Mouse (Mus musculus): ENCODE data around the gene Atoh1. TPM values are rescaled to one million over a fixed set of nuclear protein-coding genes. Genes with fewer than 3 reads are reported as not detected.

Atoh1 gene
- total and polyA plus RNA-seq, 3 experiments, result not detected

- Histone ChIP-seq H3K36me3 (replicated peaks in 1 of 2; ENCODE audit: control insufficient read depth in 1 of 2, insufficient read depth in 1 of 2, low read length in 1 of 2) (no peaks in the 10 kb centered on the region), H3K27me3 (replicated peaks) (no peaks in the 10 kb centered on the region), H3K4me2 (ENCODE audit: insufficient read depth, low read depth, poor library complexity, severe bottlenecking) (no peak overlapping the region), H3K9me3 (replicated peaks; ENCODE audit: low read length) (peaks cover 69% of the 10 kb centered on the region), H3K4me1 (ENCODE audit: control insufficient read depth in 1 of 2, insufficient read depth in 2 of 2) (no peaks in the 10 kb centered on the region), H3K4me3 (replicated peaks in 1 of 3; ENCODE audit: low read depth in 2 of 3, low read length in 2 of 3, poor library complexity in 1 of 3) (no peak overlapping the region), H3K79me2 (replicated peaks; ENCODE audit: control insufficient read depth, extremely low read depth, insufficient read depth, poor library complexity, severe bottlenecking) (no peaks in the 10 kb centered on the region), H3K27ac (ENCODE audit: insufficient read depth, low read depth) (no peak overlapping the region), H3K9ac (ENCODE audit: insufficient read depth, low read depth) (no peak overlapping the region)
- DNase-seq (ENCODE audit: extremely low read depth), result no peak
- in situ Hi-C loops (cut with MboI; ENCODE audit: low pct_ligation_motif_present, low pct_unique_long_range_greater_than_20kb, low sequenced_read_pairs) (no loop called here), dilution Hi-C loops (cut with MboI; ENCODE audit: extremely low pct_ligation_motif_present, extremely low pct_unique_long_range_greater_than_20kb, low sequenced_read_pairs) (no loop called here)
- TF ChIP-seq SIN3A (IDR thresholded peaks at IDR 0.05; ENCODE audit: low read length), result no peak
- TF ChIP-seq GABPA (IDR thresholded peaks at IDR 0.05; ENCODE audit: insufficient replicate concordance, low read depth, low read length), result no peak
- TF ChIP-seq JUND (conservative IDR thresholded peaks at IDR 0.05; ENCODE audit: low read depth, low read length), result no peak
- TF ChIP-seq USF1 (IDR thresholded peaks at IDR 0.05; ENCODE audit: low read depth, low read length), result no peak
- no peak for TF ChIP-seq RAD21 (IDR thresholded peaks at IDR 0.05; ENCODE audit: low read depth, low read length)
- no peak for TF ChIP-seq TCF12 (IDR thresholded peaks at IDR 0.05; ENCODE audit: low read depth, low read length)
- TF ChIP-seq ZKSCAN1 (IDR thresholded peaks at IDR 0.05; ENCODE audit: borderline replicate concordance, low read depth, low read length), result no peak
- no peak for TF ChIP-seq POLR2AphosphoS2 (IDR thresholded peaks at IDR 0.05; ENCODE audit: low read depth, low read length)
- no peak for TF ChIP-seq BHLHE40 (IDR thresholded peaks at IDR 0.05; ENCODE audit: low read depth, low read length)
These were observed 2.8 kb downstream of the Atoh1 start for GRCm38 (mm10) chr6:64731621-64732320.

GRCm38 (mm10) chr6:64733311-64733710, 4.4 kb downstream of the Atoh1 start:
- H3K9me3 ChIP-seq (replicated peaks; ENCODE audit: low read length), result peaks cover 57% of the 10 kb centered on the region
- TF ChIP-seq MEF2A (IDR thresholded peaks at IDR 0.05; ENCODE audit: borderline replicate concordance, low read depth, low read length), result no peak
- no peak for TF ChIP-seq ZNF384 (IDR thresholded peaks at IDR 0.05; ENCODE audit: low read depth, low read length)
- no peak for TF ChIP-seq JUN (IDR thresholded peaks at IDR 0.05; ENCODE audit: insufficient read depth, low read depth, low read length)
- no peak for TF ChIP-seq MAX (IDR thresholded peaks at IDR 0.05; ENCODE audit: low read length)
- TF ChIP-seq SMC3 (IDR thresholded peaks at IDR 0.05; ENCODE audit: low read depth, low read length), result no peak
- TF ChIP-seq GABPA (IDR thresholded peaks at IDR 0.05; ENCODE audit: insufficient replicate concordance, low read depth, low read length), result no peak
- no peak for TF ChIP-seq NRF1 (IDR thresholded peaks at IDR 0.05; ENCODE audit: low read depth, low read length)
- no peak for TF ChIP-seq JUND (conservative IDR thresholded peaks at IDR 0.05; ENCODE audit: low read depth, low read length)
- TF ChIP-seq BHLHE40 (IDR thresholded peaks at IDR 0.05; ENCODE audit: low read depth, low read length), result no peak
- no peak for TF ChIP-seq USF1 (IDR thresholded peaks at IDR 0.05; ENCODE audit: low read depth, low read length)
- H3K4me2 ChIP-seq (ENCODE audit: insufficient read depth, low read depth, poor library complexity, severe bottlenecking), result no peak overlapping the region
- no peaks in the 10 kb centered on the region for H3K4me1 ChIP-seq (ENCODE audit: control insufficient read depth in 1 of 2, insufficient read depth in 2 of 2)
- no peak for DNase-seq (ENCODE audit: extremely low read depth)
- no peaks in the 10 kb centered on the region for H3K36me3 ChIP-seq (replicated peaks in 1 of 2; ENCODE audit: control insufficient read depth in 1 of 2, insufficient read depth in 1 of 2, low read length in 1 of 2)
- H3K79me2 ChIP-seq (replicated peaks; ENCODE audit: control insufficient read depth, extremely low read depth, insufficient read depth, poor library complexity, severe bottlenecking), result no peaks in the 10 kb centered on the region
- no peak overlapping the region for H3K4me3 ChIP-seq (replicated peaks in 1 of 3; ENCODE audit: low read depth in 2 of 3, low read length in 2 of 3, poor library complexity in 1 of 3)
- in situ Hi-C loops (cut with MboI; ENCODE audit: low pct_ligation_motif_present, low pct_unique_long_range_greater_than_20kb, low sequenced_read_pairs) (no loop called here), dilution Hi-C loops (cut with MboI; ENCODE audit: extremely low pct_ligation_motif_present, extremely low pct_unique_long_range_greater_than_20kb, low sequenced_read_pairs) (no loop called here)
- no peak overlapping the region for H3K27ac ChIP-seq (ENCODE audit: insufficient read depth, low read depth)
- no peaks in the 10 kb centered on the region for H3K27me3 ChIP-seq (replicated peaks)
- no peak overlapping the region for H3K9ac ChIP-seq (ENCODE audit: insufficient read depth, low read depth)

All from CH12.LX (cell line).